Mouse (Mus musculus): ENCODE measurements around the gene Dll4. TPM values are rescaled to one million over a fixed set of nuclear protein-coding genes. Genes with fewer than 3 reads are reported as not detected.

Gene Dll4
- polyA plus RNA-seq, 1 experiment from 2014 or later = 1.9 TPM

DNA sequence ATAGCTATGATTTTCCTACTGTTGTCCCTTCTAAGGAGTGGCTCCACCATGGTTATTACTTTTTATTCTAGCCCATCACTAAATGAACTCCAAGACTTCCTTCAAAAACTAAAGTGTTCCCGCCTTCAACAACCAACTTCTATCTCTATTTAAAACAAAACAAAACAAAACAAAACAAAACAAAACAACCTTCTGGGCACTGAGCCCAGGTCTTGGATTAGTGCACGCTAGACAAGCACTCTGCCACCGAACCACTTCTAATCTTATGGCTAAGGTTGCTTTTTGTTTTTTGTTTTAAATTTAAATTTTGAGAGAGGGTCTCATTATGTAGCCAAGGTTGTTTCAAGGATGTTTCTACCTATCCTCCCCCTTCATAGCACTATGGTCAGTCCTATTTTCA is 52.2 kb downstream of the Dll4 start:
- H3K4me2 ChIP-seq (ENCODE audit: low read depth, low read length) = no peak overlapping the region
- H3K36me3 ChIP-seq (replicated peaks; ENCODE audit: insufficient read depth, low read length) = peaks cover 88% of the 10 kb centered on the region
- no peak for DNase-seq
- H3K9ac ChIP-seq (replicated peaks) = no peak overlapping the region
- ATAC-seq = no peak
- no peaks in the 10 kb centered on the region for H3K27me3 ChIP-seq (ENCODE audit: insufficient read depth, low read length)
- no peaks in the 10 kb centered on the region for H3K4me1 ChIP-seq (ENCODE audit: insufficient read depth)
- TF ChIP-seq CTCF (IDR thresholded peaks at IDR 0.05; ENCODE audit: low read depth) (no peak), EP300 (IDR thresholded peaks at IDR 0.05; ENCODE audit: low read depth) (no peak)
- no peak overlapping the region for H3K27ac ChIP-seq (ENCODE audit: low read depth)
- no peaks in the 10 kb centered on the region for H3K9me3 ChIP-seq (ENCODE audit: low read length)
- no peak overlapping the region for H3K4me3 ChIP-seq (ENCODE audit: low read depth, low read length)
- 82% methylated on average over 3 of the region's 3 CpGs for WGBS (ENCODE audit: insufficient replicate concordance)

DNA sequence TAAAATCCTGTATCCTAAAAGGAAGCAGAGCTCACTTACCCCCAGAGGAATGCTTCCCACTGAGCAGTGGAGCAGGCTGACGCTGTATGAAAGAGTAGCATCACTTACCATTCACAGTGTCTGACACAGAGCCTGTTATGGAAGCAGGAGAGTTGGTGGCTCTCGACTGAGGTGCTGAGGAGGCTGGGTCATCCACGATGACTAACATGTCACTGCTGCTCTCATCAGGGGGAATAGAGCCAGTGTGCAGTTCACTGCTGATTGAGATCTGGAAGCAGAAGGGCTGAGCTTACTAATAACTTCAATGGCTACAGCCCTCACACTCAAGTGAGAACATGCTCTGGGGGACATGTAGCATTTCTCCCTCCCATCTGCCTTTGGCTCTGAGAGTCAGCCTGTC is 53.9 kb downstream of the Dll4 start:
- H3K4me1 ChIP-seq (ENCODE audit: insufficient read depth) = no peaks in the 10 kb centered on the region
- peaks cover 79% of the 10 kb centered on the region for H3K36me3 ChIP-seq (replicated peaks; ENCODE audit: insufficient read depth, low read length)
- no peaks in the 10 kb centered on the region for H3K27me3 ChIP-seq (ENCODE audit: insufficient read depth, low read length)
- no peak overlapping the region for H3K4me2 ChIP-seq (ENCODE audit: low read depth, low read length)
- H3K9me3 ChIP-seq (ENCODE audit: low read length) = no peaks in the 10 kb centered on the region
- no peak overlapping the region for H3K4me3 ChIP-seq (ENCODE audit: low read depth, low read length)
- ATAC-seq (no peak), DNase-seq (no peak)
- TF ChIP-seq EP300 (IDR thresholded peaks at IDR 0.05; ENCODE audit: low read depth) = no peak
- TF ChIP-seq CTCF (IDR thresholded peaks at IDR 0.05; ENCODE audit: low read depth) = no peak
- no peak overlapping the region for H3K27ac ChIP-seq (ENCODE audit: low read depth)
- H3K9ac ChIP-seq (replicated peaks) = no peak overlapping the region
- WGBS (ENCODE audit: insufficient replicate concordance) = 88% methylated on average over 3 of the region's 3 CpGs

Other genes with a start within 250 kb of the Dll4 start
- 11.2 and 13.0 TPM in 2 replicates for gene Rad51, start 213.0 kb upstream of the Dll4 start, polyA plus RNA-seq (2015; fragmentation: Nextera tagmentation; extraction: Ambion mirVana)
- gene Rmdn3, start 168.8 kb upstream of the Dll4 start, polyA plus RNA-seq (2015; fragmentation: Nextera tagmentation; extraction: Ambion mirVana) = 37.0 and 39.0 TPM in 2 replicates
- gene Gchfr, start 158.0 kb upstream of the Dll4 start, polyA plus RNA-seq (2015; fragmentation: Nextera tagmentation; extraction: Ambion mirVana) = 263 and 271 TPM in 2 replicates
- gene Gm14137, start 151.3 kb upstream of the Dll4 start, polyA plus RNA-seq (2015; fragmentation: Nextera tagmentation; extraction: Ambion mirVana) = 0.06 and 0.08 TPM in 2 replicates
- 15.5 and 18.4 TPM in 2 replicates for gene Zfyve19, start 117.2 kb upstream of the Dll4 start, polyA plus RNA-seq (2015; fragmentation: Nextera tagmentation; extraction: Ambion mirVana)
- 4.3 and 4.6 TPM in 2 replicates for gene Dnajc17, start 117.0 kb upstream of the Dll4 start, polyA plus RNA-seq (2015; fragmentation: Nextera tagmentation; extraction: Ambion mirVana)
- gene Ppp1r14d, start 95.9 kb upstream of the Dll4 start, polyA plus RNA-seq (2015; fragmentation: Nextera tagmentation; extraction: Ambion mirVana) = not detected in 2 replicates
- gene Spint1, start 88.4 kb upstream of the Dll4 start, polyA plus RNA-seq (2015; fragmentation: Nextera tagmentation; extraction: Ambion mirVana) = 0.44 and 0.60 TPM in 2 replicates
- gene Rhov, start 54.5 kb upstream of the Dll4 start, polyA plus RNA-seq (2015; fragmentation: Nextera tagmentation; extraction: Ambion mirVana) = not detected in 2 replicates
- 4.7 TPM in 2 replicates for gene Vps18, start 37.0 kb upstream of the Dll4 start, polyA plus RNA-seq (2015; fragmentation: Nextera tagmentation; extraction: Ambion mirVana)
- 0.35 and 0.36 TPM in 2 replicates for gene Chac1, start 25.4 kb downstream of the Dll4 start, polyA plus RNA-seq (2015; fragmentation: Nextera tagmentation; extraction: Ambion mirVana)
- gene Ino80, start 151.9 kb downstream of the Dll4 start, polyA plus RNA-seq (2015; fragmentation: Nextera tagmentation; extraction: Ambion mirVana) = 0.97 and 1.0 TPM in 2 replicates
- 0.18 and 0.29 TPM in 2 replicates for gene Exd1, start 221.8 kb downstream of the Dll4 start, polyA plus RNA-seq (2015; fragmentation: Nextera tagmentation; extraction: Ambion mirVana)
- 146 and 149 TPM in 2 replicates for gene Chp1, start 221.9 kb downstream of the Dll4 start, polyA plus RNA-seq (2015; fragmentation: Nextera tagmentation; extraction: Ambion mirVana)